Mouse (Mus musculus): ENCODE results near the gene Mid1. TPM values are rescaled to one million over a fixed set of nuclear protein-coding genes. Genes with fewer than 3 reads are reported as not detected.
"Not testable (repeated sequence)": the region's sequence is repeated elsewhere in the genome, so short reads cannot be mapped to it uniquely, and the experiment has no call there.

Gene Mid1
- total RNA-seq, 2 experiments from 2014 or later, result 7.7 to 28.8 TPM

- peak; percentile 97 to 100 for DNase-seq (ENCODE audit: extremely low spot score in 1 of 2, low spot score in 1 of 2)
Observed at GRCm38 (mm10) chrX:170009016-170009750, 324.2 kb downstream of the Mid1 start, which contains the start of gene Gm21887. Gm21887 (plus strand) TSS chrX:170009659.

- peak; percentile 97 to 100 for DNase-seq (ENCODE audit: extremely low spot score in 1 of 2, low spot score in 1 of 2)
Observed at GRCm38 (mm10) chrX:170009801-170010221, 324.8 kb downstream of the Mid1 start.

- DNase-seq (ENCODE audit: extremely low spot score in 1 of 2, low spot score in 1 of 2), result peak; percentile 63 to 76
Observed at GRCm38 (mm10) chrX:170010581-170011528, 325.9 kb downstream of the Mid1 start.

GRCm38 (mm10) chrX:170011529-170011879 lies 326.5 kb downstream of the Mid1 start:
- peak in 1 of 2 experiments; percentile 14 for DNase-seq (ENCODE audit: extremely low spot score in 1 of 2, low spot score in 1 of 2)

GRCm38 (mm10) chrX:170013421-170013820 lies 328.4 kb downstream of the Mid1 start:
- DNase-seq (ENCODE audit: extremely low spot score in 1 of 2, low spot score in 1 of 2), result not testable (repeated sequence)

GRCm38 (mm10) chrX:170014038-170014437 lies 329.0 kb downstream of the Mid1 start:
- DNase-seq (ENCODE audit: extremely low spot score in 1 of 2, low spot score in 1 of 2), result not testable (repeated sequence)

- DNase-seq (ENCODE audit: extremely low spot score in 1 of 2, low spot score in 1 of 2), result not testable (repeated sequence)
Observed at GRCm38 (mm10) chrX:170015883-170016282, 330.9 kb downstream of the Mid1 start.

GRCm38 (mm10) chrX:170017333-170018245 lies 332.6 kb downstream of the Mid1 start:
- DNase-seq (ENCODE audit: extremely low spot score in 1 of 2, low spot score in 1 of 2), result peak; percentile 58 to 75

- peak; percentile 49 to 67 for DNase-seq (ENCODE audit: extremely low spot score in 1 of 2, low spot score in 1 of 2)
Observed at GRCm38 (mm10) chrX:170018571-170019218, 333.7 kb downstream of the Mid1 start.

- not testable (repeated sequence) for DNase-seq (ENCODE audit: extremely low spot score in 1 of 2, low spot score in 1 of 2)
Observed at GRCm38 (mm10) chrX:170019219-170019953, 334.4 kb downstream of the Mid1 start.

- DNase-seq (ENCODE audit: extremely low spot score in 1 of 2, low spot score in 1 of 2), result peak; percentile 94 to 100
Observed at GRCm38 (mm10) chrX:170019954-170020689, 335.1 kb downstream of the Mid1 start.

- DNase-seq (ENCODE audit: extremely low spot score in 1 of 2, low spot score in 1 of 2), result peak; percentile 83 to 84
Observed at GRCm38 (mm10) chrX:170020690-170021050, 335.7 kb downstream of the Mid1 start.

- peak in 1 of 2 experiments; percentile 27 for DNase-seq (ENCODE audit: extremely low spot score in 1 of 2, low spot score in 1 of 2)
Observed at GRCm38 (mm10) chrX:170021205-170021604, 336.2 kb downstream of the Mid1 start.

GRCm38 (mm10) chrX:170021750-170022461 lies 336.9 kb downstream of the Mid1 start:
- DNase-seq (ENCODE audit: extremely low spot score in 1 of 2, low spot score in 1 of 2), result peak; percentile 59 to 78
